Mouse (Mus musculus): ENCODE results near the gene Nol8.

Nol8 gene

DNA sequence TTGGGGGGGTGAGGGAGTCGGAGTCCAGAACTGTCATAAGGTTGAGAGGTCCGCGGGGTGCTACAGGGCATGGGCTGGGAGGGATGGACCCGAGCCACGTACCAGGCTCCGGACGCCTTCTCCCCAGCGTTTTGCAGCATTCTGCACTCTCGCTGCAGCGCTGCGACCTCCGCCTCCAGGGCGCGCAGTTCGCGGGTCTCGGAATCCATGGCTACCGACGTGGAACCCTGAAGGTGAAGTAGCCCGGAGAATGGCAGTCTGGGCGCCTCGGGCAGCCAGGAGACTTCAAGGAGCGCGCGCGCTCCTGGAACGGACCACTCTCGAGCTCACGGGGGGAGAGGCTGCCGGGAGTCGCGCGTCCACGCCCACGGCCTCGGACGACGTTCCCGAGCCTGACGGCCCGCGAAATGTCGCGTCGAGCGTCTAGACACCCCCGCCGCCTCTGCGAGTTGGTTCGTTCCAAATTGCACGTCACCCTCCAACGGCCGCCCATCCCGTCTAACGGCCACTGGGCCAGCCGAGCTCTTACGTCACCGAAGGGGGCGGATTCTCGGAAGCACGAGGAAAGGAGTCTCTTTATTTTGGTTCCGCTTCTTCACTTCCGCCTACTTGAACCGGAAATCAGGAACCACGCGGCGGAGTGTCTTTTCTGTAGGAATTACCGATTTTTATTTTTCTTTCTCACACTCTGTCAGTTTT, at the start of gene Nol8, which contains the start of gene Cenpp:
Nol8 (plus strand) TSS at position 598 of the 699 bp plus-strand sequence.
Cenpp (minus strand) TSS at position 305 of the 699 bp plus-strand sequence.
- DNase-seq (ENCODE audit: low read depth), result peak; percentile 99

DNA sequence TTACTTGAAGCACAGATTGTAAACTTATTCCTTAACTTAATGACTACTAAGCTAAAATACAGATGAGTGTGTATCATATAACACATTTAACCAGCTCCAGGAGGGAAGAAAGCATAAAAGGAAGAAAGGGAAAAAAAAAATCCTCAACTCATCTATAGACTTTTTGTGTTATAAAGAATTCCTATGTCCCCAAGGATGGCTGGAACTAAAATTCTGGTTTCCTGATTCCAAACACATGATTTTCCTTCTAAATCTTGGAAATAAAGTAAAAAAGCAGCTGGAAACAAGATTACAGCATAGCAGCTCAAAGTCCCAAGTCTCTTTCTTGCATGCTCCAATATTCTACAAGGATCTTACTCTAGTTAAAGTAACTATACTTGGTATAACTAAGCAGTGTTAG, 49.3 kb upstream of the Nol8 start:
- DNase-seq (ENCODE audit: low read depth), result no peak

DNA sequence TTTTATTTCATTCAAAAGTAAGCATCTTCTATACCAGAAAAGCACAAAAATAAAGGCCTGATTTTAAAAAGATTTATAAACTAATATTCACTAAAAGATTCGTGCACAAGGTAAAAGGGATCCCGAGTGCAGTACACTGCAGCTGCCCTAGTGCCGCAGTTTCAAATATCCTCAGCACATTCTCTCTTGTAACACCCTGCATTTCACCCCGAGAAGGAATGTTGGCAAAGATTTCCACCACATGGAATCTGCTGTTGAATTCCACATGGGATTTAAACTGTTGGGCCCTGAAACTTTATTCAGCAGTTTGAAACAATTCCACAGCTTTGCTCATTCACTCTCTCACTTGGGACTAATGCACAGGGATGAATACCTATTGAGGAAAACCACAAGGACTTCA, 45.2 kb upstream of the Nol8 start, which contains the start of gene Ogn:
Ogn (plus strand) TSS at position 333 of the 400 bp plus-strand sequence.
- no peak for DNase-seq (ENCODE audit: low read depth)

DNA sequence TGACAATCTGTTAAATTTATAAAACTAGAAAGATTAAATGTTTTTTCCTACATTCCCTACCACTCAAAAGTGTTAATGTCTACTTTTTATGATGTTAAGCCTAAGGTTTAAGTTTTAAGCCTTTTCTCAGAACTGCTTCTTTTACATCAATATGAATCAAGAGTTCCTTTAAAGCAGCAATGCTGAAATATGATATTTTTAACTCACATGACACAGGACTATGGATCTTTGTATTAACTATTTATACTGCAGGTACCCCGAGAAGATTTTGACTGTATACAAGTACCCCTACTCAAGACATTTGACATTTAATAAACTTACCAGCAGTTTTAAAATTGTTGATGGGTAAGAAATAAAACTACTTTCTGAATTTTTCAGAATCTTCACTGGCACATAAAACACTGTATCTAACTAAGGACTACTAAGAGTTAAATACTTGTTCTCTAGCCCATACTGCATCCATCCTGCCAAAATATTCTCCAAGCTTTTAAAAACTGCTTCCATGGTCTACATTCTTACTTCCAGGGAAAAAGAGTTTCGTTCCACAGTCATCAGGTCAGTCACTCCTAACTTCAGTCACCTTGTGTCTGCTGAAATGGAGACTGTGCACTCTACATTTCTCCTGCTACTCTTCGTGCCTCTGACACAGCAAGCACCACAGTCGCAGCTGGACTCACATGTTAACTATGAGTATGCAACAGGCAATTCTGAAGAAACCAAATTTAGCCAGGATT, 44.1 kb upstream of the Nol8 start:
- DNase-seq (ENCODE audit: low read depth), result no peak

- peak; percentile 32 for DNase-seq (ENCODE audit: low read depth)
Measured at GRCm38 (mm10) chr13:49617021-49617420, 35.9 kb upstream of the Nol8 start.

DNA sequence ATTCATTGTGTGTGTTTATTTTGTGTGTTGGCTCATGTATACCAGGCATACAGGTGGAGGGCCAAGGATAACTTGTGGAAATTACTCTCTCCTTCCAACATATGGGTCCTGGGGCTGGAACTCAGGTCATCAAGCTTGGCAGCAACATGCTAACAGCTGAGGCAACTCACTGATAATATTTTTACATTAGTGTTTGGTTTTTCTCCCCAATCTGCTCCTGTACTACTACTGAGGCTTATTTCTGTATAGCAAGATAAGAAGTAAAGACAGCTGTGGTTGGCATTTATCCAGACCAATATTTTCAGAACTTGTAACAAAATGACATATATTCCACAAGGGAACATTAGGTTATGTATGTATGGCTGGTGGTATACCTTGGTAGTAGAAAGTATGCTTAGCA, 34.5 kb upstream of the Nol8 start:
- DNase-seq (ENCODE audit: low read depth), result peak; percentile 36

GRCm38 (mm10) chr13:49623216-49623615, 29.7 kb upstream of the Nol8 start:
- DNase-seq (ENCODE audit: low read depth), result no peak

DNA sequence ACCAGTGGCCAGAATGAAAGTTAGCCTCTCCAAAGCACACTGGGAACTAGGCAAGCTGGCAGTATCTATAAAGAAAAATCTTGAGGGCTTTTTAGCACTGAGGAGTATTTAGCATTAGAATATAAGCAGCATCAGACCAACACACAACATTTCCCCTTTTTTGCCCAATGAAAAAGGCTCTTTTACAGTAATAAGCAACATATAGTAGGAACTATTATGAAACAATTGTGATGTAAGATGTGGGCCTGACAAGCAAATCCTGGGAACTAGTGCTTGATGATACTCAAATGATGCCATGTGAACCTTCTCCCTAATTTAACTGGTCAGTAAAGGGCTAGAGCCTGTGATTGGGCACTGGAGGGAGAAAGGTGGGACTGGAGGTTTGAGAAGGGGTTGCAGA, 24.7 kb upstream of the Nol8 start:
- DNase-seq (ENCODE audit: low read depth), result no peak

- DNase-seq (ENCODE audit: low read depth), result no peak
Measured at GRCm38 (mm10) chr13:49629076-49629475, 23.8 kb upstream of the Nol8 start.

DNA sequence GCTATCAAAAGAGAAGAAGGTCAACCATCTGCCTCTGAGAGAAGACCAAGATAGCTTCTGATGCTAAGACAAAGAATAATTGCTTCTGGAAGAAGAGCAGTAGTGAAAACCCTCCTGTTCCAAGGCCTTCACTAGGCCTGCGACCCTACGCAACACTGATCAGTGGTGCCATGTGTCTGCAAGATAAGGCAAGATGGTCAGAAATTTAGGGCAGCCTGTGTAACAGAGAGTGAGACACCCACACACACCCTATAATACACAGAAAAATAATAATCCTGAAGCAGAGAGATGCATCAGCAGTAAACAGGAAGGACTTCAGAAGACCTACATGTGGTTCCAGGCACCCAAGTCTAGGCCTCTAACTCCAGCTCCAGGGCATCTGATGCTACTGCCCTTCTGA, 12.9 kb upstream of the Nol8 start:
- no peak for DNase-seq (ENCODE audit: low read depth)

DNA sequence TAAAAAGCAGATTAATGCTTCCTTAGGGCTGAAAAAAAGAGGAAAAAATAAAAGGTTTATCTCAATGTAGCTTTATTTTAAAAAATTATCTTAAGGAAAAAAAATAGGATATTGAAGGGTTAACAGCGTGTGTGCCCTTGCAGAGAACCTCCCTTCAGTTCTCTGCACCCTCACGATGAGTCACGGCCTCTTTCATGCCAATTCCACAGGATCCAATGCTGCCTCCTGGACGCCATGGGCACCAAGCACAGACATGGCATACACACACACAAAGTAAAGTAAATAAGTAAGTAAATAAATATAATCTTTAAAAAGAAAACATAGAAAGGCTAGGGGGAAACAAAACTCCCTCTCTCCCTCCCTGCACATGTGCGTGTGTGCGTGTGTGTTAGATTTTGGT, 10.2 kb upstream of the Nol8 start:
- no peak for DNase-seq (ENCODE audit: low read depth)

DNA sequence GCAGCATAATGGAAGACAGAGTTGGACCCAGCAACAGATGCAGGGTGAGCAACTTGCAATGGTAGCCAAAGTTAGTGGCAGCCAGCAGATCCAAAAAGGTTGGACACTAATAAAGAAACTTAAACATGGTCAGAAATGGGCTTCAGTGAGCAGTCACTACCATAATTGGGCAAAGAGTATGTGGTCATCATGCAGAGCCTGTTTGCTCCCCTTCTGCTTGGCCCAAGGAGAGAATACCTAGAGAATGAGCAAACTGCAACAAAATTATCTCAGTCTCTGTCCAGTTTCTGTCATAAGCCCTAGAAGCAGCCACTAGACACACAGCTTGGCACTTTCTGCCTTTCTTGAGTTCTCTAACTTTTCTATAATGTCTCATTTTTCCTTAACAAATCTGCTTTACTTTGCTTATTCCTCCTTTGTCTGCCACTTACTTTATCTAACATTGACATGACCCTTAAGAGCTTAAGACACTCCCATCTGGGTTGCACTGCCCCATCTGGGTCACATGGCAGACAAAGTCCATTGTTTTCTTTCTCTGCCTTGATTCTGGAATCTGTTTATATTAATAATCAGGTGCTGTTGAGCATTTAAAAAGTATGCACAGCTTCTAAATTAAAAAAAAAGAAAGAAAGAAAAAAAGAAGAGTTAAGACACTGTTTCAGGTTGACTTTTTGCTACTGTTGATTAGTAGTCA, 9.1 kb upstream of the Nol8 start:
- no peak for DNase-seq (ENCODE audit: low read depth)

- DNase-seq (ENCODE audit: low read depth), result no peak
Measured at GRCm38 (mm10) chr13:49644731-49645529, 7.9 kb upstream of the Nol8 start.

GRCm38 (mm10) chr13:49646019-49646418, 6.9 kb upstream of the Nol8 start:
- DNase-seq (ENCODE audit: low read depth), result no peak

- no peak for DNase-seq (ENCODE audit: low read depth)
Measured at GRCm38 (mm10) chr13:49651136-49651535, 1.7 kb upstream of the Nol8 start.

GRCm38 (mm10) chr13:49651781-49652351, 1.0 kb upstream of the Nol8 start:
- no peak for DNase-seq (ENCODE audit: low read depth)

DNA sequence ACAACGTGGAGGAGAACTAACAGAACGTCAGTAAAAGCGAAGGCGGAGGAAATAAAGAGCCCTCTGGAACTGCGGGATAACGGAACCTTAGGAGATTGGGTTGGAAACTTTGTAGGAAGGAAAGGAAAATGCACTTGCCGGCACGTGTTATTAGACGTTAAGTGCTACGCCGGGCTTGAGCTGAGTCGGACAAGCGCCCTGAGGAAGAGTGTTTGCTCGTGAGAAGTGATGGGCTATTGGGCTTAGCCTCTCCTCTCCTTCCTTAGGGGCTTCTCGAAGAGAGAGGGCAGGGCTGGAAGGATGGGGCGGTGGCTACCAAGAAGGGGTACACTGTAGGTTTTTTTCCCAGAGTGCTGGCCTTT, 283 bp downstream of the Nol8 start:
- DNase-seq (ENCODE audit: low read depth), result no peak

GRCm38 (mm10) chr13:49677793-49678192, 24.9 kb downstream of the Nol8 start:
- no peak for DNase-seq (ENCODE audit: low read depth)

GRCm38 (mm10) chr13:49681351-49682232, 28.7 kb downstream of the Nol8 start, which contains the start of gene Iars:
Iars (plus strand) TSS chr13:49682100.
- peak; percentile 97 for DNase-seq (ENCODE audit: low read depth)

DNA sequence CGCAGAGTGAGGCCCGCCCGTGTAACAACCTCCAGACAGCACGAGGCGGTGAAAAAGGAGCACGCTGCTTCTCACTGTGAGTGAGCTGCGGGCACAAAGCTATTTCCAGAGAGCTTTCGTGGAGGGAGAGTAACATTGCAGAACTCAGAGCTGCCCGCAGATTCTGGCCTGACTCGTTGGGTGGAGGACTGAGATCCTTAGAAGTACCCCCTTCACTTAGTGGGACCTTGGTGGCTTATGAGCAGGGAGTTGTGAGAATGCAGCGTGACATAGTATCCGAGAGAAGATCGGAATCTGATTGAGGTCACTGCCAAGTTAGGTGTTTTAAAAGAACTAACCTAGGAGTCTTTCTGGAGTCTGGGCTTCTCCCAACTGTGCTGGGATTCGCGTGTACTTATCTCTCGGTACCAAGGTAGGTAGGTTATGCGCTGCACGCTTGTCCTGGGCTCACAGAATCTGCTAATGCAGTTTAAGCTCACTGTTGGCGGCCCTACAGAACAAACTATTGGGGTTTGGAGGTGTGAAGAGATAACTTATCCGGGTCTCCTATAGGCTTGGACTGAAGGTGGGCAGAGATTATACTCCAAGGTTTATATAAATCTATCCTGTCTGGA, 29.5 kb downstream of the Nol8 start:
- peak; percentile 28 for DNase-seq (ENCODE audit: low read depth)
